Mouse (Mus musculus) stomach, postnatal 0 days (tissue): ENCODE measurements around the gene Omp. TPM values are rescaled to one million over a fixed set of nuclear protein-coding genes. Genes with fewer than 3 reads are reported as not detected.

Source experiments
- ATAC-seq: fragments of 200-750 bp; cut with Nextera tagmentation; 2 replicates; pipeline ENCODE4 v1.8.0; 2017; ENCODE audit not compliant: low FRiP score, low TSS enrichment
- DNase-seq: peaks from one replicate; pipeline ENCODE4 v3.0.0-alpha.2; 2016; ENCODE audit warnings: low spot score
- H3K27ac ChIP-seq: fragments of 300-500 bp; sonication (generic); replicated peaks from 2 replicates; pipeline ENCODE4 v1.5.1; 2014; ENCODE audit warnings: mild to moderate bottlenecking, control low read depth
- H3K27me3 ChIP-seq: fragments of 300-500 bp; sonication (generic); 2 replicates; pipeline ENCODE4 v1.6.1; 2014; ENCODE audit warnings: low read length; ENCODE audit not compliant: control insufficient read depth, insufficient read depth
- H3K36me3 ChIP-seq: fragments of 300-500 bp; sonication (generic); 2 replicates; pipeline ENCODE4 v1.6.1; 2014; ENCODE audit warnings: low read length, mixed read lengths; ENCODE audit not compliant: control insufficient read depth, insufficient read depth
- H3K4me1 ChIP-seq: fragments of 300-500 bp; sonication (generic); replicated peaks from 2 replicates; pipeline ENCODE4 v1.6.1; 2014; ENCODE audit warnings: antibody characterized with exemption; ENCODE audit not compliant: control insufficient read depth, insufficient read depth
- H3K4me2 ChIP-seq: fragments of 300-500 bp; sonication (generic); replicated peaks from 2 replicates; pipeline ENCODE4 v1.6.1; 2014; ENCODE audit warnings: low read depth, mild to moderate bottlenecking, control low read depth, moderate library complexity
- H3K4me3 ChIP-seq: fragments of 300-500 bp; sonication (generic); 2 replicates; pipeline ENCODE4 v1.5.1; 2014; ENCODE audit warnings: low read depth, low read length, control low read depth
- H3K9ac ChIP-seq: fragments of 300-500 bp; sonication (generic); 2 replicates; pipeline ENCODE4 v1.6.1; 2014; ENCODE audit warnings: mild to moderate bottlenecking, low read length, control low read depth, mixed read lengths
- H3K9me3 ChIP-seq: fragments of 300-500 bp; sonication (generic); 2 replicates; pipeline ENCODE4 v1.6.1; 2016; ENCODE audit warnings: low read length; ENCODE audit not compliant: control insufficient read depth
- CTCF ChIP-seq: IDR thresholded peaks from 2 replicates; pipeline ENCODE4 v1.5.1; 2016; ENCODE audit warnings: antibody characterized with exemption, low read depth, mild to moderate bottlenecking, moderate library complexity
- EP300 ChIP-seq: optimal IDR thresholded peaks from 2 replicates; pipeline ENCODE3; 2016; ENCODE audit warnings: antibody characterized with exemption
- WGBS: fragments of 180-500 bp; shearing (Covaris S2); extraction: QIAGEN DNeasy Blood & Tissue Kit; methylation state at CpG from one replicate; pipeline ENCODE4 v1.1.7; 2014; 5-methylcytosine and 5-hydroxymethylcytosine counted together
- polyA plus RNA-seq: library from polyadenylated mRNA; unstranded; fragments of >200 nt; fragmentation: Nextera tagmentation; extraction: Ambion mirVana; gene quantifications from 2 replicates; pipeline ENCODE4 v1.2.1, GENCODE M21; 2015

Omp gene
- polyA plus RNA-seq, 1 experiment from 2014 or later: 0.65 TPM

DNA sequence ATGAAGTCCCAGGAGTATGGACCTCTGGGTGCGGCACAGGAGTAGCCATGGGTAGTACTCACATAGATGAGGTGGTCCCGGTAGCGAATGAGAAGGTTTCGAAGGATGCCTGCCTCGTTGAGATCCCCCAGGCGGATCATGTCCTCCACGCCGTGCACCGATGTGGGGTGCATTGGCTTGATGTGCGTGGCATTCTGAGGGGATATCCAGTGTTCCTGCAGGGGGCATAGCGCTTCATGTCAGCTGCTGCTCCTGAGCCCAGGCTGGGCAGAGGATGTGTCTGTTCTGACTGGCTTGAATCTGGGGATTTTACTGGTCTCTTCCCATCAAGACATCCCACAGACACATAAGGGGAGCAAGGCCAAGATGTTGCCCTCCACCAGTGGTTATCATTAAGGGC, 42.8 kb downstream of the Omp start:
- ATAC-seq (no peak), DNase-seq (no peak)
- no peak overlapping the region for H3K4me3 ChIP-seq
- H3K4me1 ChIP-seq: no peaks in the 10 kb centered on the region
- peak overlapping the region; percentile 61; the same call in 1 of the 2 replicates for H3K9ac ChIP-seq
- peak overlapping the region; percentile 55; the same call in 1 of the 2 replicates for H3K4me2 ChIP-seq
- H3K9me3 ChIP-seq: no peaks in the 10 kb centered on the region
- no peaks in the 10 kb centered on the region for H3K27me3 ChIP-seq
- no peaks in the 10 kb centered on the region for H3K36me3 ChIP-seq
- no peak overlapping the region for H3K27ac ChIP-seq
- 95% methylated on average over 11 of the region's 11 CpGs for WGBS
- TF ChIP-seq CTCF (no peak), EP300 (no peak)

DNA sequence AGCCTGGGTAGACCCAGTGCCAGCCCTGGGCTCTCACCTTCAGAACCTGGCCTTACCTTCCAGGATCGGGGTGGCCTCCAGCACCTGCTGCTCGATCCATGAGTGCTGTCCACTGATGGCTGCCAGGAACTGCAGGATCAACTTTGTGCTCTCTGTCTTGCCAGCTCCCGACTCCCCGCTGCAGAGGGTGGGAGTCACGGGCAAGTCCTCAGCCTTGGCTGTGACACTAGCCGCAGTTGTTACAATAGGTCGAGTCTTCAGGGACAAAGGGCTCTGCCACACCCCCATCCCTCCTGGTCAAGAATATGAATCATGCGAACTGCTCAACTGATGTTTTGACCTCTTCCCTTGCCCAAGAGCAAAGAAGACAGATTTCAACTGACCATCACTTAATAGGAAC, 47.7 kb downstream of the Omp start:
- Histone ChIP-seq H3K27ac (no peak overlapping the region), H3K9ac (no peak overlapping the region), H3K36me3 (peaks cover 3% of the 10 kb centered on the region; the same call in 1 of the 2 replicates), H3K27me3 (no peaks in the 10 kb centered on the region), H3K4me3 (no peak overlapping the region), H3K4me1 (no peaks in the 10 kb centered on the region), H3K4me2 (no peak overlapping the region), H3K9me3 (0 out of 2 replicates have a peak, but pooled peaks cover 2% of the 10 kb centered on the region)
- TF ChIP-seq CTCF (no peak), EP300 (no peak)
- ATAC-seq (no peak), DNase-seq (no peak)
- WGBS: 94% methylated on average over 8 of the region's 8 CpGs

DNA sequence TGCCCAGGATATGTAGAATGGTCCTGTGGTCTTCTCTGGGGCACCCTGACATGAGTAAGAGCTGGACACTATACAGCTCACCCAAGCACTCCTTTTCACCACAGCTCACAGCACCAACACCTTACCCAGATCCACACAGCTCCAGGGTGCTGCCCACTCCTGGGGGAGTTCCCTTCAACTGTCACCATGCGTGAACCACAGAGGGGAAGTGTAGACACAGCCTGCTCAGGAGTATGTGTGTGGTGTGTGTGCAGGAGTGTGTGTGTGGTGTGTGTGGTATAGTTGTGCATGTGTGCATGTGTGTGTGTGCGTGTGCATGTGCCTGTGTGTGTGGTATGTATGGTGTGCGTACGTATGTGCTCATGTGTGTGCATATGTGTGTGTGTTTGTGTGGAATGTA, 49.5 kb downstream of the Omp start:
- TF ChIP-seq EP300: no peak
- no peak for TF ChIP-seq CTCF
- Histone ChIP-seq H3K9ac (no peak overlapping the region), H3K4me1 (no peaks in the 10 kb centered on the region), H3K4me2 (no peak overlapping the region), H3K27ac (no peak overlapping the region), H3K36me3 (peaks cover 3% of the 10 kb centered on the region; the same call in 1 of the 2 replicates), H3K4me3 (no peak overlapping the region), H3K9me3 (0 out of 2 replicates have a peak, but pooled peaks cover 2% of the 10 kb centered on the region), H3K27me3 (no peaks in the 10 kb centered on the region)
- DNase-seq: no peak
- no peak for ATAC-seq
- 93% methylated on average over 4 of the region's 4 CpGs for WGBS

Other genes starting within 250 kb of the Omp start
- not detected in 2 replicates for gene Gdpd4, start 225.5 kb downstream of the Omp start, polyA plus RNA-seq
- gene Myo7a, start 26.0 kb downstream of the Omp start, polyA plus RNA-seq: 2.1 and 2.4 TPM in 2 replicates
- gene Capn5, start 32.8 kb upstream of the Omp start, polyA plus RNA-seq: 13.2 and 16.6 TPM in 2 replicates
- gene B3gnt6, start 54.0 kb upstream of the Omp start, polyA plus RNA-seq: 0.23 and 0.25 TPM in 2 replicates
- 37.7 and 39.3 TPM in 2 replicates for gene Acer3, start 175.7 kb upstream of the Omp start, polyA plus RNA-seq
- gene Tsku, start 215.8 kb upstream of the Omp start, polyA plus RNA-seq: 29.9 and 34.0 TPM in 2 replicates